Mouse (Mus musculus): Measurements from ENCODE around the gene Prps1l1.

DNA sequence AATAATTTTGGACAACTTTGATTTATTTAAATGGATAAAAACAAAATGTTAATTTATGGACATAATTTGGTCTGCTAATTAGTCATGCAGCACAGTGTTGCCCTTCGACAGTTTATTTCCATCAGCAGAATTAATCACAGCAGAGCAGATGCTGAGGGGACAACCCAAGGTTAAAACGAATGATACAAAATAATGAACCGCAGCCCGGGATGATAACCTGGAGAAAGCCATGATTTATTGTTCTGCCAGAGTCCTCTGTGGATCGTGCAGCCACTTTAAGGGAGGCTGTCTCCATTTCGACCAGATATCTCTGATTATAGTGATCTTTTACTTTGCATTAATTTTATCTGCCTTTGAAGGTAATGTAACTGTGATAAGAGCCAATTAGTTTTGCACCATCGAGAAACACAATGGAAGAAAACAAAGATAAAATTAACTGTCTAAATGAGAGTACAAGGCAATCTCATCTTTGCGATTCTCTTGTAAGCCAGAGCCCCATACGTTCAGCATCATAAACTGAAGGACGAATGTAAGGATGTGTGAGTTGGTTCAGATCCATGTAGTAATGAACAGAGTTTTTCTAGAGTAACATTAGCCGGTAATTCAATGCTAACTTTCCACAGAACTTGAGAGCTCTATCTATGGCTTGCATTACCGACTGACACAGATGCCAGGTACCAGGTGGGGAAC, 14.4 kb downstream of the Prps1l1 start:
- TF ChIP-seq CTCF (IDR thresholded peaks at IDR 0.05; ENCODE audit: low read depth, low read length): no peak
- TF ChIP-seq TAL1 (conservative IDR thresholded peaks at IDR 0.05; ENCODE audit: low read depth, low read length): no peak
- no peak for TF ChIP-seq GATA1 (IDR thresholded peaks at IDR 0.05; ENCODE audit: borderline replicate concordance, low read length)
- no peak for TF ChIP-seq GATA2 (IDR thresholded peaks at IDR 0.05; ENCODE audit: borderline replicate concordance, low read depth, low read length)

Measured in G1E (cell line).